Mouse (Mus musculus): ENCODE measurements around the gene Fam217b. TPM values are rescaled to one million over a fixed set of nuclear protein-coding genes. Genes with fewer than 3 reads are reported as not detected.

Gene Fam217b
- polyA plus RNA-seq, 1 experiment from 2014 or later = 6.5 TPM

- no peaks in the 10 kb centered on the region for H3K36me3 ChIP-seq (ENCODE audit: control insufficient read depth, insufficient read depth, low read length)
- no peak overlapping the region for H3K27ac ChIP-seq (ENCODE audit: low read length)
- no peak overlapping the region for H3K4me2 ChIP-seq (replicated peaks; ENCODE audit: low read depth, low read length)
- 79% methylated on average over 10 of the region's 10 CpGs for WGBS
- no peaks in the 10 kb centered on the region for H3K27me3 ChIP-seq (ENCODE audit: control insufficient read depth, insufficient read depth, low read length)
- H3K4me1 ChIP-seq (ENCODE audit: control insufficient read depth, insufficient read depth, low read length) = peaks cover 5% of the 10 kb centered on the region
- H3K4me3 ChIP-seq (ENCODE audit: low read depth, low read length) = no peak overlapping the region
- H3K9me3 ChIP-seq (ENCODE audit: control insufficient read depth, low read depth, low read length) = no peaks in the 10 kb centered on the region
- no peak overlapping the region for H3K9ac ChIP-seq (replicated peaks; ENCODE audit: low read depth, low read length)
- no peak for ATAC-seq (ENCODE audit: insufficient number of reproducible peaks, insufficient read depth, low FRiP score, low read depth)
Measured at GRCm38 (mm10) chr2:178450961-178451360, 36.6 kb downstream of the Fam217b start.

DNA sequence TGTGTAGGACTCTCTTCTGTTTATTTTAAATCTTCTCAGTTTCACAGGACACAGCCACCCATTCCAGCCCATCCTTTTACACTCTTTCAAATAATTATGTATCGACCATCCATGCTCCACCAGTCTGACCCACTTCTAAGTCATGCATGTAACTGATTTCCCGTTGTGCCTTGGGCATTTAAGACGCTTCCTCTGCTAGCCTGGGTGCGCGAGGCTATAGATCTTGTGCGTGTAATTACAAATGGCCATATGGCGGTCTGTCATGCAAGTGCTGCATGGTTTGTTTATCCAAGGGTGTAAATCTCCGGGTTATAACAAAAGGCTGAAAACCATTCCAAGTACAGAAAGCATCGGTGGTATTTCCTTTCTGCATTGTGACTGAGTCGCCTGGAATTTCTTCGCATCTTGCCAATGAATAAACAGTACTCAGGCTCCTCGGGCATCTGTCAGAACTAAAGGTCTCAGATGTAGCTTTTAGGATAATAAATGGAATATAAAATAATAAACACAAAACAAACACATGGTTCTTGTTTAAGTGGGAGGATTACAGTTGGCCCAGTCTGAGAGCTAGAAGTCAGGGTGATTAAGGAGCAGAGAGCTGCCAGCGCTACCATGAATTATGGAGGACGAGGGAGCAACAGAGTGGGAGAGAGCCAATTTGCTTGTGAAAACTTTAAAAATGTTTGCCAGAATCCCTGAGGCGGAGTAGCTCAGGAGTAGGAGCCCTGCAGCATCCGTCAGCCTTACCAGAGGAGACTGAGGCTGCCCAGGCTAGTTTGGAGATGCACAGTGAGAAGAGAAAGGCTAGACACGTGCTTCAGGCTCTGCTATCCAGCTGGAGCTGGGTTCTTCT, 40.6 kb downstream of the Fam217b start:
- Histone ChIP-seq H3K4me3 (ENCODE audit: low read depth, low read length) (no peak overlapping the region), H3K27ac (ENCODE audit: low read length) (peak overlapping the region; percentile 79), H3K27me3 (ENCODE audit: control insufficient read depth, insufficient read depth, low read length) (no peaks in the 10 kb centered on the region), H3K9ac (replicated peaks; ENCODE audit: low read depth, low read length) (no peak overlapping the region), H3K36me3 (ENCODE audit: control insufficient read depth, insufficient read depth, low read length) (no peaks in the 10 kb centered on the region), H3K9me3 (ENCODE audit: control insufficient read depth, low read depth, low read length) (no peaks in the 10 kb centered on the region), H3K4me1 (ENCODE audit: control insufficient read depth, insufficient read depth, low read length) (peaks cover 5% of the 10 kb centered on the region), H3K4me2 (replicated peaks; ENCODE audit: low read depth, low read length) (0 out of 2 replicates have a peak overlapping the region, but pooled peaks have one; percentile 5)
- 17% methylated on average over 17 of the region's 17 CpGs for WGBS
- ATAC-seq (ENCODE audit: insufficient number of reproducible peaks, insufficient read depth, low FRiP score, low read depth) = peak; percentile 80; the same call in 1 of the 2 replicates

- Histone ChIP-seq H3K9me3 (ENCODE audit: control insufficient read depth, low read depth, low read length) (no peaks in the 10 kb centered on the region), H3K4me3 (ENCODE audit: low read depth, low read length) (no peak overlapping the region), H3K27me3 (ENCODE audit: control insufficient read depth, insufficient read depth, low read length) (no peaks in the 10 kb centered on the region), H3K9ac (replicated peaks; ENCODE audit: low read depth, low read length) (no peak overlapping the region), H3K4me2 (replicated peaks; ENCODE audit: low read depth, low read length) (no peak overlapping the region), H3K27ac (ENCODE audit: low read length) (no peak overlapping the region), H3K4me1 (ENCODE audit: control insufficient read depth, insufficient read depth, low read length) (peaks cover 5% of the 10 kb centered on the region), H3K36me3 (ENCODE audit: control insufficient read depth, insufficient read depth, low read length) (no peaks in the 10 kb centered on the region)
- 86% methylated on average over 6 of the region's 6 CpGs for WGBS
- ATAC-seq (ENCODE audit: insufficient number of reproducible peaks, insufficient read depth, low FRiP score, low read depth) = no peak
Measured at GRCm38 (mm10) chr2:178457414-178457813, 43.1 kb downstream of the Fam217b start.

- Histone ChIP-seq H3K4me1 (ENCODE audit: control insufficient read depth, insufficient read depth, low read length) (peaks cover 4% of the 10 kb centered on the region), H3K36me3 (ENCODE audit: control insufficient read depth, insufficient read depth, low read length) (no peaks in the 10 kb centered on the region), H3K9me3 (ENCODE audit: control insufficient read depth, low read depth, low read length) (no peaks in the 10 kb centered on the region), H3K4me2 (replicated peaks; ENCODE audit: low read depth, low read length) (no peak overlapping the region), H3K9ac (replicated peaks; ENCODE audit: low read depth, low read length) (no peak overlapping the region), H3K27ac (ENCODE audit: low read length) (no peak overlapping the region), H3K27me3 (ENCODE audit: control insufficient read depth, insufficient read depth, low read length) (no peaks in the 10 kb centered on the region), H3K4me3 (ENCODE audit: low read depth, low read length) (no peak overlapping the region)
- ATAC-seq (ENCODE audit: insufficient number of reproducible peaks, insufficient read depth, low FRiP score, low read depth) = peak; percentile 53; the same call in 1 of the 2 replicates
- 53% methylated on average over 5 of the region's 5 CpGs for WGBS
Measured at GRCm38 (mm10) chr2:178460353-178460752, 46.0 kb downstream of the Fam217b start.

DNA sequence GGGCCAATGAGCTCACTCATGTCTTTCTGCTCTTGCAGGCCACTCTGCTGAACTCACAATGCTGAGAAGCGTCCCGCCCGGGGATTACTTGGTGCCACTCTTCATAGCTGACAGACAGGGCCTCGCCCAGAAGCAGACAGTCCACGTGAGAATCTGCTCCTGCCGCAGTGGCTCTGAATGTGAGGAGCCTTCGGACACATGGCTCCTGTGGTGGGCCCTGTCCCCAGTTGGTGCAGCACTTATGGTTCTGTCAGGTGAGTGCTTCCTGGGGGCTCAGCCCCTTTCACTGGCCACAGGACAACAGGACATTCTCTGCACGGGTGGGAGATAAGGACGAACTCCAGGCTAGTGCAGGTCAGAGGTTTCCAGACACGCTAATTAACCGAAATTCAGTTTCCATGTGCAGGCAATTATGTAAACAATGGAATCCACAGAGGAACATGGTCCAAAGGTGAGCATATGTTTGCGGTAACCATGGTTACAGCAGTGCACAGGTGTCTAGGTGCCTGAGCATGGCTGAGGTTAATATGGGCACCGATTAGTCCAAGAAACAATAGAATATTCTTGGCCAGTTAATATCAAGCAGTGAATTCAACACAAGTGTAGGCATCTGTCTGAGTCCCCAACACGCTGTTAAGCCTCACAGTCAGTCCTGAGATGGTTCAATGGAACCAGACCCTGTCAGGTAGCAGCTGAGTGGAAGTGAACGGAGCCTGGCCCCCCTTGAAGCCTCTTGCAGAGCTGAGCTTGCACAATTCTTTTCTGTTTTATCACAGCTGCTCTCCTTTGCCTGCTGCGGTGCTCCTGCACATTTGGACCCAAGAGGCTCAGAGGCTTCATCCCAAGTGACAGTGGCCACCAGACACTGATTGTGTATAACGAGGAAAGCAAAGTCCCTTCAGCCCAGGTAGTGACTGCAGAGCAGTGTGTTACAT, 57.5 kb downstream of the Fam217b start:
- WGBS = 52% methylated on average over 17 of the region's 17 CpGs
- Histone ChIP-seq H3K27me3 (ENCODE audit: control insufficient read depth, insufficient read depth, low read length) (no peaks in the 10 kb centered on the region), H3K9ac (replicated peaks; ENCODE audit: low read depth, low read length) (no peak overlapping the region), H3K36me3 (ENCODE audit: control insufficient read depth, insufficient read depth, low read length) (no peaks in the 10 kb centered on the region), H3K4me2 (replicated peaks; ENCODE audit: low read depth, low read length) (no peak overlapping the region), H3K4me3 (ENCODE audit: low read depth, low read length) (no peak overlapping the region), H3K27ac (ENCODE audit: low read length) (no peak overlapping the region), H3K4me1 (ENCODE audit: control insufficient read depth, insufficient read depth, low read length) (peaks cover 5% of the 10 kb centered on the region; the same call in 1 of the 2 replicates), H3K9me3 (ENCODE audit: control insufficient read depth, low read depth, low read length) (no peaks in the 10 kb centered on the region)
- peak; percentile 87 for ATAC-seq (ENCODE audit: insufficient number of reproducible peaks, insufficient read depth, low FRiP score, low read depth)

GRCm38 (mm10) chr2:178473916-178474315, 59.6 kb downstream of the Fam217b start:
- peaks cover 5% of the 10 kb centered on the region; the same call in 1 of the 2 replicates for H3K4me1 ChIP-seq (ENCODE audit: control insufficient read depth, insufficient read depth, low read length)
- 59% methylated on average over 10 of the region's 10 CpGs for WGBS
- H3K27me3 ChIP-seq (ENCODE audit: control insufficient read depth, insufficient read depth, low read length) = no peaks in the 10 kb centered on the region
- no peaks in the 10 kb centered on the region for H3K9me3 ChIP-seq (ENCODE audit: control insufficient read depth, low read depth, low read length)
- no peak overlapping the region for H3K27ac ChIP-seq (ENCODE audit: low read length)
- H3K4me2 ChIP-seq (replicated peaks; ENCODE audit: low read depth, low read length) = no peak overlapping the region
- no peaks in the 10 kb centered on the region for H3K36me3 ChIP-seq (ENCODE audit: control insufficient read depth, insufficient read depth, low read length)
- H3K4me3 ChIP-seq (ENCODE audit: low read depth, low read length) = no peak overlapping the region
- no peak overlapping the region for H3K9ac ChIP-seq (replicated peaks; ENCODE audit: low read depth, low read length)
- no peak for ATAC-seq (ENCODE audit: insufficient number of reproducible peaks, insufficient read depth, low FRiP score, low read depth)

Other genes with a start within 250 kb of the Fam217b start
- gene Sycp2, start 6.8 kb upstream of the Fam217b start, polyA plus RNA-seq (2014; fragmentation: Nextera tagmentation; extraction: Ambion mirVana) = 0.22 and 0.24 TPM in 2 replicates
- 3.4 and 4.3 TPM in 2 replicates for gene Ppp1r3d, start 52 bp upstream of the Fam217b start, polyA plus RNA-seq (2014; fragmentation: Nextera tagmentation; extraction: Ambion mirVana)
- gene Cdh26, start 16.0 kb downstream of the Fam217b start, polyA plus RNA-seq (2014; fragmentation: Nextera tagmentation; extraction: Ambion mirVana) = 0.54 and 0.70 TPM in 2 replicates

Data from stomach, embryonic 14.5 days (tissue).